Mouse (Mus musculus): ENCODE measurements around the gene Cacna1h.

DNA sequence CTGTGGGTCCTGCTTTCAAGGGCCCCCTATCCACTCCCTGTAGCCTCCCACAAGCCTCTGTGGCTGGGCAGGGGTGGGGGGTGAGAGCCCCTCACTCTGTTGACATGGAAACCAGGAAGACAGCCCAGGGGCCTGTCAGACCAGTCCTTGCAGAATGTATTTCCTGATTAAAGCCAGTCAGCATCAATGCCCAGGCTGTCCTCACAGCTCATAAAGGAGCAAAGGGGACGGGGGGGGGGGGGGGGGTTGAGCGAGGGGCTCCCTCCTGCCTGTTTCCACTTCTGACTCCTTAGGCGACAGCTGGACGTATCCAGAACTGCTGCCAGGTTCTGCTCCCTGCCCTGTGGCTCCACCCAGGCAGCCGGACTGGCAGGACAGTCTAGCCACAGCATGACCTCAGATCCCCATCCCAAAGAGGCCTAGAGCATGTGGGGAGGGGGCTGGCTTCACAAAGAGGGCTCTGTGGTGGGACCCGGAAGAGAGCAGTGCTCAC is 18.1 kb downstream of the Cacna1h start:
- no peak for TF ChIP-seq CTCF (IDR thresholded peaks at IDR 0.05)
- no peak for TF ChIP-seq EP300 (IDR thresholded peaks at IDR 0.05)

Data from lung, postnatal 0 days (tissue).